Mouse (Mus musculus) testis, adult 2 months (tissue): ENCODE results near the gene Tead2.

ENCODE experiments used
- CTCF ChIP-seq: fragments of 200-500 bp; IDR thresholded peaks from 2 replicates; pipeline ENCODE4 v1.5.1; 2012; ENCODE audit warnings: low read depth, mild to moderate bottlenecking, inconsistent platforms, low read length, moderate library complexity; ENCODE audit not compliant: control insufficient read depth, insufficient read depth, insufficient replicate concordance
- POLR2A ChIP-seq: fragments of 200-500 bp; IDR thresholded peaks from 2 replicates; pipeline ENCODE4 v1.6.1; 2012; ENCODE audit warnings: low read depth, mild to moderate bottlenecking, inconsistent platforms, low read length, moderate library complexity; ENCODE audit not compliant: control insufficient read depth

GRCm38 (mm10) chr7:45211070-45211469, 4.5 kb upstream of the Tead2 start:
- TF ChIP-seq CTCF (no peak), POLR2A (no peak)
